Mouse (Mus musculus): ENCODE measurements at regions not wholly inside any gene's neighbourhood (a gene's known extent, or its start where the extent isn't known, plus 50 kb on each side); places are given as distances from the start of the nearest gene placed in this dataset.

DNA sequence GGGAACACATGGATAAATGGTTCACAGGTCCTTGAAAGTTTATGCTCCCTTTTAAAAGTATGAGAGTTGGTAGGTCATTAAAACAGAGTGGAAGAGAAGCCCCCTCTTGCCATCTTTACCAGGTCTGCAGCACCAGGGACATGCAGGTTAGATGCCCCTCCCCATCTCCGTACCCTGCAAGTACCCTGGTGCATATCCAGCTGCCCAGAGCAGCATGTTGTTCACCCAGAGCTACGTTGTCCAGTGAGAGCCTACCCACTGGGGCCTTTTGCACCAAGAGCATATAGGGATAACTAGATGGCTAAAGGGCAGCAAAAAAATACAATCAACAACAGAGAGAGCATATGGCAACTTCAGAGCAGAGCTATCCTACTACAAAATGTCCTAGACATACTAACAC, 449.3 kb downstream of the Adam29 start:
- H3K27ac ChIP-seq = no peak overlapping the region
- no peaks in the 10 kb centered on the region for H3K27me3 ChIP-seq
- no peak for ATAC-seq (replicated peaks; ENCODE audit: low FRiP score)
- H3K36me3 ChIP-seq = no peaks in the 10 kb centered on the region
- no peaks in the 10 kb centered on the region for H3K4me1 ChIP-seq
- no peak overlapping the region for H3K4me2 ChIP-seq
- no peak overlapping the region for H3K4me3 ChIP-seq (replicated peaks)
- no peak overlapping the region for H3K9ac ChIP-seq
- WGBS = 85% methylated on average over 2 of the region's 2 CpGs
- no peaks in the 10 kb centered on the region for H3K9me3 ChIP-seq (replicated peaks)

Measured in kidney, embryonic 15.5 days (tissue).